13 mouse cellular contexts compared by ENCODE assay signal in the genomic region with DNA sequence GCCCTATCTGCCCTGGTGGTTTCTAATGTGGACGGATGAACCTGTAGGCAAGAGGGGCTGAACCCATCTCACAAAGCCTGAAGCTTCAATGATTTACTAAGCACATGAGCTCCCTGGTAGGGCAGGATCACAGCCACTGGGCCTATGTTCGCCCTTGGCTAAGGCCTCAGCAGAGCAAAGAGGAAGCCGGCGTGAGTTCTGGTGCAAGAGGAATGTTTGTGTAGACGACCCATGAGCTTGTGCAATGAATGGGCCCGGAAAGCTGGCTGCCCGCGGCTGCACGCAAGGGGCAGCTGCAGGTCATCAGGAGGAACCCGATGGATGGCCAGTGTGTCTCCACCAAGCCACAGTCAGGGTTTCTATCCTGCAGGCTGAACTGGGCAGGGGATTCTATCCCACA. TPM values are rescaled to one million over a fixed set of nuclear protein-coding genes. Genes with fewer than 3 reads are reported as not detected.
DNase-seq lines count a peak whose midpoint lies in the region; ATAC-seq and TF ChIP-seq lines count a peak whose summit lies in the region.
"Had no signal": no experiment of that assay in that cellular context is flagged by ENCODE, and none has a peak within 500 bp of the region (broad histone marks: within the 10 kb centered on the region; RNA-seq: fewer than 3 reads in every experiment).

No protein-coding gene starts in this region.

- no peak overlapping the region for H3K4me2 ChIP-seq in heart, embryonic 13.5 days
- no peak overlapping the region for H3K4me2 ChIP-seq in liver, postnatal 0 days (ENCODE audit: low read depth, low read length)
- H3K4me2 ChIP-seq: hindbrain, embryonic 15.5 days; midbrain, embryonic 12.5 days had no signal

- 58% methylated on average over 10 of the region's 10 CpGs for WGBS in heart, embryonic 13.5 days
- WGBS in liver, postnatal 0 days (ENCODE audit: insufficient replicate concordance), result 20% methylated on average over 10 of the region's 10 CpGs

- no peak for DNase-seq in heart, adult 8-10 months (ENCODE audit: low spot score)
- DNase-seq in ovary, postnatal 36 days (ENCODE audit: low spot score), result peak; percentile 41
- no peak for DNase-seq in ovary, adult 18-20 months (ENCODE audit: low spot score)
- DNase-seq in liver, postnatal 0 days, result peak; percentile 79
- DNase-seq in cerebellum, adult 8-10 months, result no peak
- DNase-seq in cerebellum, postnatal 4 days (ENCODE audit: low spot score in 2 of 2), result no peak
- DNase-seq: right cerebral cortex, adult 18-20 months had no signal

- H3K9ac ChIP-seq in heart, embryonic 13.5 days, result 0 out of 2 replicates have a peak overlapping the region, but pooled peaks have one; percentile 1
- no peak overlapping the region for H3K9ac ChIP-seq in liver, postnatal 0 days (replicated peaks)
- H3K9ac ChIP-seq: hindbrain, embryonic 15.5 days; midbrain, embryonic 12.5 days had no signal

- peaks cover 39% of the 10 kb centered on the region for H3K4me1 ChIP-seq in heart, embryonic 13.5 days
- peaks cover 54% of the 10 kb centered on the region for H3K4me1 ChIP-seq in liver, postnatal 0 days (ENCODE audit: insufficient read depth)

- H3K27ac ChIP-seq in heart, embryonic 13.5 days (replicated peaks), result peak overlapping the region; percentile 22; the same call in 1 of the 2 replicates
- peak overlapping the region; percentile 80 for H3K27ac ChIP-seq in liver, postnatal 0 days (ENCODE audit: low read depth)
- H3K27ac ChIP-seq: hindbrain, embryonic 15.5 days; midbrain, embryonic 12.5 days had no signal

- ATAC-seq in heart, embryonic 13.5 days (ENCODE audit: extremely low read depth, insufficient number of reproducible peaks, low FRiP score, low TSS enrichment), result no peak
- peak; percentile 94 for ATAC-seq in liver, postnatal 0 days
- peak; percentile 67 for ATAC-seq in neutrophil, adult 5-6 weeks (ENCODE audit: extremely low read depth, insufficient number of reproducible peaks, low FRiP score, poor library complexity, severe bottlenecking)

- no peak for TF ChIP-seq CTCF in liver, postnatal 0 days (IDR thresholded peaks at IDR 0.05; ENCODE audit: low read depth)

- no peak overlapping the region for H3K4me3 ChIP-seq in heart, embryonic 13.5 days
- no peak overlapping the region for H3K4me3 ChIP-seq in liver, postnatal 0 days (ENCODE audit: low read depth, low read length)
- H3K4me3 ChIP-seq: hindbrain, embryonic 15.5 days; midbrain, embryonic 12.5 days had no signal

- peak; percentile 30; the same call in 1 of the 2 replicates for TF ChIP-seq EP300 in liver, postnatal 0 days (IDR thresholded peaks at IDR 0.05; ENCODE audit: low read depth)

- H3K9me3 ChIP-seq in heart, embryonic 13.5 days, result no peaks in the 10 kb centered on the region
- no peaks in the 10 kb centered on the region for H3K9me3 ChIP-seq in liver, postnatal 0 days (ENCODE audit: low read length)
- H3K9me3 ChIP-seq: hindbrain, embryonic 15.5 days; midbrain, embryonic 12.5 days had no signal

- no peaks in the 10 kb centered on the region for H3K36me3 ChIP-seq in heart, embryonic 13.5 days
- no peaks in the 10 kb centered on the region for H3K36me3 ChIP-seq in liver, postnatal 0 days (replicated peaks; ENCODE audit: insufficient read depth, low read length)
- H3K36me3 ChIP-seq: hindbrain, embryonic 15.5 days; midbrain, embryonic 12.5 days had no signal

- no peaks in the 10 kb centered on the region for H3K27me3 ChIP-seq in heart, embryonic 13.5 days (replicated peaks)
- H3K27me3 ChIP-seq in liver, postnatal 0 days (ENCODE audit: insufficient read depth, low read length), result no peaks in the 10 kb centered on the region
- H3K27me3 ChIP-seq: hindbrain, embryonic 15.5 days had no signal

RNA-seq across cellular contexts. Expression of a gene that starts 30.0 kb away (rescaled TPM):
- 170 and 185 TPM in 2 replicates for polyA plus RNA-seq in heart, embryonic 13.5 days (2015; fragmentation: Nextera tagmentation; extraction: Ambion mirVana)
- total RNA-seq in heart, adult 8-10 months (2022), result 100 to 1,000 TPM; 122 to 172 (median 148) TPM
- polyA plus RNA-seq in liver, postnatal 0 days (2015; fragmentation: Nextera tagmentation; extraction: Ambion mirVana), result 49.6 and 53.0 TPM in 2 replicates
- 0.58 TPM in 1 of 2 replicates, not detected in the other for total RNA-seq in neutrophil, adult 5-6 weeks (2017)

RNA-seq across cellular contexts. Expression of a gene that starts 33.3 kb away (rescaled TPM):
- polyA plus RNA-seq in heart, embryonic 13.5 days (2015; fragmentation: Nextera tagmentation; extraction: Ambion mirVana), result 11.4 and 12.1 TPM in 2 replicates
- total RNA-seq in heart, adult 8-10 months (2022), result 10 to 100 TPM; 22.2 to 36.5 (median 29.1) TPM
- polyA plus RNA-seq in liver, postnatal 0 days (2015; fragmentation: Nextera tagmentation; extraction: Ambion mirVana), result 2.0 and 2.1 TPM in 2 replicates
- total RNA-seq in neutrophil, adult 5-6 weeks (2017), result 46.5 and 48.8 TPM in 2 replicates

RNA-seq across cellular contexts. Expression of a gene that starts 36.6 kb away (rescaled TPM):
- polyA plus RNA-seq in heart, embryonic 13.5 days (2015; fragmentation: Nextera tagmentation; extraction: Ambion mirVana), result not detected in 2 replicates
- total RNA-seq in heart, adult 8-10 months (2022), result not detected
- polyA plus RNA-seq in liver, postnatal 0 days (2015; fragmentation: Nextera tagmentation; extraction: Ambion mirVana), result not detected in 2 replicates
- total RNA-seq in neutrophil, adult 5-6 weeks (2017), result not detected in 2 replicates
- total RNA-seq: left cerebral cortex, adult 8-10 months had no signal
- polyA plus RNA-seq: cortical plate, adult 2 months; hindbrain, embryonic 15.5 days; midbrain, embryonic 12.5 days had no signal

RNA-seq across cellular contexts. Expression of a gene that starts 54.4 kb away (rescaled TPM):
- 21.8 and 23.2 TPM in 2 replicates for polyA plus RNA-seq in heart, embryonic 13.5 days (2015; fragmentation: Nextera tagmentation; extraction: Ambion mirVana)
- total RNA-seq in heart, adult 8-10 months (2022), result 10 to 100 TPM; 51.1 to 65.9 (median 60.8) TPM
- polyA plus RNA-seq in liver, postnatal 0 days (2015; fragmentation: Nextera tagmentation; extraction: Ambion mirVana), result 215 and 221 TPM in 2 replicates
- 40.4 and 43.6 TPM in 2 replicates for total RNA-seq in neutrophil, adult 5-6 weeks (2017)

Comparison
In these comparisons a context has a peak if more than half of its experiments do, and no peak if none do; other contexts are left out.
1. DNase-seq: peak in ovary, postnatal 36 days (single experiment) and liver, postnatal 0 days (single experiment); none in heart, adult 8-10 months (single experiment), ovary, adult 18-20 months (single experiment), cerebellum, adult 8-10 months (single experiment) and cerebellum, postnatal 4 days (0 of 2).
2. RNA of a gene that starts 30.0 kb away (total RNA-seq): 122 to 172 TPM in heart, adult 8-10 months; 0.58 TPM in neutrophil, adult 5-6 weeks; every median in the first group is over 10 times any median in the second.